Mouse (Mus musculus) cerebellum, postnatal 14 days (tissue): ENCODE results near the gene 1700010I14Rik.

Experiments used
- DNase-seq, 2 experiments: peaks; one replicate each; pipeline ENCODE4 v3.0.0; 2021; ENCODE audit warnings: mixed read lengths in 2 of 2

Gene 1700010I14Rik

DNA sequence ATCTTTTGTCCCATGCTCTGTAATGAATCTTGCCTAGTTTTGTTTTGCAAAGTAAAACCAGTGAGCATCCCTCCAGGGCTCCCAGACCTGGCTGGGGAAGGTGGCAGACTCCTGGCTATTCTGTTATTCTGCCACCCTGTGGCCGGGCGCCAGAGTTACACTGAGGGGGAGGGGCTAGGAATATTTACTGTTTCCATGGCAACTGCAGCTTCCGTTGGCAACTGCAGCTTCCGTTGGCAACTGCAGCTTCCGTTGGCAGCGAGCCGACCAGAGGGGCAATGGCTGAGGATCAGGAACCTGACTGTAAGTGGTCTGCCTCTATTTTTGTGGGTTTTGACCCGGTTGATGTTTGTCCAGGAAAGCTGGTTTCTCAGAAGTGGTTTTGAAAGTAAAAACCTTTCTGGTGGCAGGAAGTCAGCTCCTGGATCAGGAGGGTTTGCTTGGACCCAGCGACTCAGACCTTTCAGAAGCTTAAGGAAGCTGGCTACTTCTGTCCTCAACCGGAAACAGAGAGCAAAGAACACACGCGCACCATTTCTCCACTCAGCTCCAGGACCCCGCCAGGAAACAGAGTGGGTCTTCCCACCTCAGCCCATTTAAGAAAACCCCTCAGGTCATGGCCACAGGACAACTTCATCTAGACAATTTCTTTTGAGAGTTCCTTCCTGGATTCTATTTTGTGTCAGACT is at the start of gene 1700010I14Rik:
Gene 1700010I14Rik, plus strand, starts transcription at position 215 of the 689 bp plus-strand sequence.
- peak; percentile 79 to 92 for DNase-seq

DNA sequence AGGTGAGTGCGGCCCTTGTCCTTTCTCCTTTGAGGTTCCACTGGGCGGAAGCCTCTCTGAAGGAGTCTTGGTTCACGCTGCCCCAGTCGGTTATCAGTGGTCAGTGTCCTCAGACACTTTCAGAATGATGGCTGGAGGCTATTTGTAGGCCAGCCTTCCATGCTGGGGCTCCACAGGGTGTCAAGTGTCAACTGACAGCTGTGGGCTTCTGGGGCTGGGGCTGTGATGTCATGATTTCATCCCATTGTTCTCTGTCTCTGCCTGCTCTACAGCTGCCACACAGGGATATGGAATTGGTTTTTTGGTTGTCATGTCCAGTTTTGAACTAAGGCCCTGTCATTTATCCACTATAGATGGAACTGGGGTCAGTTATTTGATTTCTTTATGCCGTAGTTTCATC is 36.5 kb upstream of the 1700010I14Rik start:
- no peak for DNase-seq

- DNase-seq = peak in 1 of 2 experiments; percentile 33
These were observed 35.2 kb upstream of the 1700010I14Rik start for GRCm38 (mm10) chr17:8952951-8953350.

DNA sequence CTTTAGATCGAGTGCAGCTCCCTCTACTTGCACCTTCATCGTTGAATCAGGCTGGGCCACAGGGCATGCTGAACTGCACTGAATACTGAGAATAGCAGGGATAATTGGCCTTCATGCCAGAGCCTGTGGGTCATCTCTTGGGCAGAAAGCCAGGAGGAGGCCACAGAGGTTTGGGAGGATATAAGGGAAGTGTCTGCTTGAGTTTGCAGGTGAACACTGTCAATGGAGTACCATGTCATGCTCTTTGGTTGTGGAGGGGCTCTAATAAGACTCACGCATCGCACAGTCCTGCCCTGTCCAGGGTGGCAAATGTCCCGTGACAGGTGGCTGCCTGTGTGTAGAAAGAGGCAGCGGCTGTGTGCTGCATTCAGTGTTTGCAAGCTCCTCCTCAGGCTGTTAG is 30.0 kb upstream of the 1700010I14Rik start:
- DNase-seq = peak; percentile 63 to 69

- DNase-seq = no peak
These were observed 27.7 kb upstream of the 1700010I14Rik start for GRCm38 (mm10) chr17:8960386-8960785.

GRCm38 (mm10) chr17:8961097-8961496 is 27.0 kb upstream of the 1700010I14Rik start:
- no peak for DNase-seq

DNA sequence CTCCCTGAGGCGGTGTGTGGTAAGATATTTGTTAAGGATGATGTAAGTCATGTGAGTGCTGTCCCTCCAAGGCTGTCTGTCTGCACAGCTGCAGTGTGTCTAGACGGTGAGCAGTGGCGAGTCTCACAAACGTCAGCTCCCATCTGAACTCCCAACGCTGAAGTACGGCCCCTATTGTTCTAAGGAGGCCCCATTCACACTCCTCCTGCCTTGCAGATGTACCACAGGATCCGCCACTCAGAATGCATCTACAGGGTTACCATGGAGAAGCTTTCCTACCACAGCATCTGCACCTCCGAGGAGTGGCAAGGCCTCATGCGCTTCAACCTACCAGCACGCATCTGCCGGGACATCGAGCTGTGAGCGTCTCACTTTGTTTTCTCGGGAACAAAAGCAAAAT is 26.5 kb upstream of the 1700010I14Rik start:
- no peak for DNase-seq

DNA sequence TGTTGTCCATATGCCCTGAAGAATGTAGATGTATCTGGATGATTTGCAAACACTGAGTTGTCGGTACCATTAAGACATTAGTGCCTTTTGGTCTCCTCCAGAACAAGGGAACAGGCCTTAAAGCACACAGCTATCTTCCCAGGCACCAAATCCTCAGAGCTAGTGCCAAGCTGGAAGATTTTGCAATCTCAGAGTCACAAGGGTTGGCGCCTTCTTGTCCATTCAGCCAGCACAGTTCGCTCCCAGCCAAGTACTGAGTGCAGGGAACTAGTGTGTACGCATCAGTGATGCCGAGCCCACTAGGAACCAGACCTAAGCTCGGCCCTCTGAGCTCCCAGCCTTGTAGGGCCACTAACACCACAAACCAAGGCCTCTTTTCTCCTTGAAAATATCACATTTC is 23.0 kb upstream of the 1700010I14Rik start:
- DNase-seq = no peak

DNA sequence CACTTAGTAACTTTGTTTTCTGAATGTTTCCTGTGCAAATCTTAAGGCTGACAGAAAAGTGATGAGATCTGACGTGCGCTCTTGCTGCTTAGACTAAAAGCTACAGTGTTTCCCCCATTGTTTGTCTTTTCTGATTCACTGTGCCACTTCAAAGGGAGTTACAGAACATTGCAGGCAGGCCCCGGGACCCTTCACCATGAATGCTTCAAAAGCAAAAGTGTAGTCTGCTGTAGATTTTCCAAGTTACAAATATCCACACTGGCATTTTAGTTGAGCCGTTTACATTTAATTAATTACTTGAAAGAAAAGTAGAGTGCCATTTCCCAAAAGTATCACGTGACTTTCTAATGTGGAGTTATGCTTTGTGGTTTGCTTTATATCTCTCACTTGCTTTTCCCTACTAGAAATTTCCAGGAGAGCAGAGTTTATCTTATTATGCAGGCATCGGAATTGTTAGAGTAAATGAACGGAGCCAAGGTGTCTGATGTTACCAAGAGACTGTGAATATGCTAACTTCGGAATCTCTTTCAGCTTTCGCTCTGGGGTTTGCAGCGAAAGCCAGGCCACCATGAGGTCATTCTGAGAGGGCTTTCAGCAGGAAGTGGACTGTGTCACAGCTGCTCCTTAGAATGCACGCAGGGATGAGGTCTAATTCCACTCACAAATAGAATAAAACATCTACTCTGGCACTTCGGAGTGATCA is 15.8 kb upstream of the 1700010I14Rik start:
- DNase-seq = no peak

- DNase-seq = peak in 1 of 2 experiments; percentile 27
These were observed 14.8 kb upstream of the 1700010I14Rik start for GRCm38 (mm10) chr17:8973331-8973730.

- peak; percentile 78 to 80 for DNase-seq
These were observed 13.7 kb upstream of the 1700010I14Rik start for GRCm38 (mm10) chr17:8974423-8974822.

DNA sequence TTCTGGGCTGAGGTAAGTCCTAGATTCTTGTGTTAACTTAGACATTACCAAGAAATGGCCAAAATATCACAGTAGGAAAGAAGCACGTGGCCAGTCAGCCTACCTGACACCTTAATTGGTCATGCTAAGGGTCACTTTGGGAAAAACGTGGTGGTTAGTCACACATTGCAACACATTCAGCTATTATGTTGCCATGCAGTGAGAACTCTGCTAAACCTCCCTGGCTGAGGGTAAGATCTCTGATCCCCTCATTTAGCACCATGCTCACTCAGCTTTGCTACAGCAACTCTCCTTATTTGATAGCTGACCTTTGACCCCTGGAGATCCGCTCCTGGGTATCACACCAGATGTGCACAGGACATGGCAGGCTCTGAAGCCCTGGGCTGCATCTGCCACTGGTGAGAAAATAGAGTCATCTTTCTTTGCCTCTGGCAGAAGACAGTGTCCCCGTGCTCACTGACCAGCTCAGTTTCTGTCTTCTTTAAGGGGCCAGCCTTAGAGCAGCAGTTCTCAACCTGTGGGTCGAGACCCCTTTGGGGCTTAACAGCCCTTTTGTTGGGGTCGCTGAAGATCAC is 13.2 kb upstream of the 1700010I14Rik start:
- DNase-seq = no peak

GRCm38 (mm10) chr17:8976745-8977144 is 11.4 kb upstream of the 1700010I14Rik start:
- no peak for DNase-seq

- DNase-seq = no peak
These were observed 10.9 kb upstream of the 1700010I14Rik start for GRCm38 (mm10) chr17:8977271-8977670.

DNA sequence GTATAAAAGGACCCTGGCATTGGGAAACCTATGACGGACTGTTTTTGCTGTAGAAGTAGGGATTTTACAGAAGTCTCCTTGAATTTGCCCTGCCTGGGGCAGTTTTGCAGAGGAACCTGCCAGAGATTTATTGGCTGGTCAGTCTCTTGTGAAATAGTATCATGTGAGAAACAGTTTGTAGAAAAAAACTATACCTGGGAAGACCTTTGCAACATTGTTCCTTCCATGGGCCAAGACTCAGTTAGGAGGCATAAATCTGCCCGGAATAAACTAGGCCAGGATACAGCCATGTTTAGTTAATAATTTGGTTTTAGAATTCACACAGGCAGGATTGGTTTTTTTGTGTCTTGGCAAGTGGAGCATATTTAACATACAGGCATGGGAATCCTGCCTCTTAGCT is 4.6 kb upstream of the 1700010I14Rik start:
- no peak for DNase-seq

GRCm38 (mm10) chr17:8985714-8986113 is 2.4 kb upstream of the 1700010I14Rik start:
- peak; percentile 77 to 84 for DNase-seq

GRCm38 (mm10) chr17:8986551-8986950 is 1.6 kb upstream of the 1700010I14Rik start:
- peak; percentile 30 to 44 for DNase-seq

GRCm38 (mm10) chr17:8987369-8987768 is 764 bp upstream of the 1700010I14Rik start:
- peak in 1 of 2 experiments; percentile 60 for DNase-seq

DNA sequence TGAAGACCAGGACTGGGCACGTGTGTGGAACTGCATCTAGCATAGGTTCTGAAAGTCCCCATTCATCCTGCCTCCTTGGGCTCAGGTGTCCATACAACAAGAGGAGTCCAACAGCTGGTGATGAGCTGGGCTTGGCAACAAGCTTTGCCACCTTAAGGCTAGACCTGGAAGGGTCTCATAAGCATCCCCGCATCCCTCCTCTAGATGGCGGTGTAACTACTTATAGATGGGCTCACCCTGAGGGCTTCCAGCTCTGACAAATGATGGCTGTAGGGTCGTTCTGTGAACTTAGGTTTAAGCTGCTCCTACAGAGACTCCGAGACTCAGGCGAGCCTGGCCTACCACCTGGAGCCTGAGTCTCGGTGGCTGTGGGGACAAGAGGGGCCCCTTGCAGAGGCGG is 3.0 kb downstream of the 1700010I14Rik start:
- peak in 1 of 2 experiments; percentile 65 for DNase-seq

DNA sequence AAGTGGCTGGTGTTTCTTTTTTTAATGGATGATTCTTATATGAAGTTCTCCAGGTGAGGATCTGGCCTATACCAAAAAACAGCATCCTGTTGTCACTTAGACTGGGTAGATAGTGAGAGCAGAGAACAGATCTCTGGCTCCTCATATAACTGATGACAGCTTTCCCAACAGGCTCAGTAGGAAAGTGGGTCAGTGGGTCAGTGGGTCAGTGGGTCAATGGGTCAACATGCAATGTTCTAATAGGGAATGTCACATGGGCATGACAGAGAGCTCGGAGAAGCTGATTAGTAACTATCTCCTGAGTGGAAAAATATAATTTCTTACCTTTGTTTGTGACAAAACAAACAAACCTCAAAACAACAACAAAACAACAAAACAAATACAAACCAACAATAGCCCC is 7.2 kb downstream of the 1700010I14Rik start:
- DNase-seq = peak in 1 of 2 experiments; percentile 71

- DNase-seq = no peak
These were observed 14.3 kb downstream of the 1700010I14Rik start for GRCm38 (mm10) chr17:9002438-9002837.

DNA sequence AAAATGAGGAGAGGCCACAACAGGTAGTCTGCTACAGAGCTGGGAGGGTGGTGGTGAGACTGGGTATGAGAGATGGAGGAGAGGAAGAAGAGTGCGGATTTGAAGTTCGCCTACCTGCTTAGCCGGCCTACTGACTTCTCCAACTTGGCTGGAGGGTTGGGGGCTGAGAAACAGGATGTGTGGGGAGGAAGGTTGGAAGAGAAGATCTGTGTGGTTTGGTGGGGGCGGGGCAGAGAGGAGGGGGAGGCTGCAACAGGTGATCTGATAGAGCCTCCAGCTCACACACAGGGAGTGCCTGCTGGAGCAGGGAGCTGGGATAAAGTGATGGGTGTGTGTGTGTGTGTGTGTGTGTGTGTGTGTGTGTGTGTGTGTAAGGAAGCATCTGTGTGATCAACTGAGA is 16.4 kb downstream of the 1700010I14Rik start:
- DNase-seq = no peak

- DNase-seq = peak; percentile 61 to 67
These were observed 35.2 kb downstream of the 1700010I14Rik start for GRCm38 (mm10) chr17:9023198-9023942.
